Mouse (Mus musculus) stomach, postnatal 0 days (tissue): ENCODE measurements around the gene Auts2. TPM values are rescaled to one million over a fixed set of nuclear protein-coding genes. Genes with fewer than 3 reads are reported as not detected.

ENCODE experiments used
- ATAC-seq: fragments of 200-750 bp; cut with Nextera tagmentation; 2 replicates; pipeline ENCODE4 v1.8.0; 2017; ENCODE audit not compliant: low FRiP score, low TSS enrichment
- DNase-seq: peaks from one replicate; pipeline ENCODE4 v3.0.0-alpha.2; 2016; ENCODE audit warnings: low spot score
- H3K27ac ChIP-seq: fragments of 300-500 bp; sonication (generic); replicated peaks from 2 replicates; pipeline ENCODE4 v1.5.1; 2014; ENCODE audit warnings: mild to moderate bottlenecking, control low read depth
- H3K27me3 ChIP-seq: fragments of 300-500 bp; sonication (generic); 2 replicates; pipeline ENCODE4 v1.6.1; 2014; ENCODE audit warnings: low read length; ENCODE audit not compliant: control insufficient read depth, insufficient read depth
- H3K36me3 ChIP-seq: fragments of 300-500 bp; sonication (generic); 2 replicates; pipeline ENCODE4 v1.6.1; 2014; ENCODE audit warnings: low read length, mixed read lengths; ENCODE audit not compliant: control insufficient read depth, insufficient read depth
- H3K4me1 ChIP-seq: fragments of 300-500 bp; sonication (generic); replicated peaks from 2 replicates; pipeline ENCODE4 v1.6.1; 2014; ENCODE audit warnings: antibody characterized with exemption; ENCODE audit not compliant: control insufficient read depth, insufficient read depth
- H3K4me2 ChIP-seq: fragments of 300-500 bp; sonication (generic); replicated peaks from 2 replicates; pipeline ENCODE4 v1.6.1; 2014; ENCODE audit warnings: low read depth, mild to moderate bottlenecking, control low read depth, moderate library complexity
- H3K4me3 ChIP-seq: fragments of 300-500 bp; sonication (generic); 2 replicates; pipeline ENCODE4 v1.5.1; 2014; ENCODE audit warnings: low read depth, low read length, control low read depth
- H3K9ac ChIP-seq: fragments of 300-500 bp; sonication (generic); 2 replicates; pipeline ENCODE4 v1.6.1; 2014; ENCODE audit warnings: mild to moderate bottlenecking, low read length, control low read depth, mixed read lengths
- H3K9me3 ChIP-seq: fragments of 300-500 bp; sonication (generic); 2 replicates; pipeline ENCODE4 v1.6.1; 2016; ENCODE audit warnings: low read length; ENCODE audit not compliant: control insufficient read depth
- CTCF ChIP-seq: IDR thresholded peaks from 2 replicates; pipeline ENCODE4 v1.5.1; 2016; ENCODE audit warnings: antibody characterized with exemption, low read depth, mild to moderate bottlenecking, moderate library complexity
- EP300 ChIP-seq: optimal IDR thresholded peaks from 2 replicates; pipeline ENCODE3; 2016; ENCODE audit warnings: antibody characterized with exemption
- WGBS: fragments of 180-500 bp; shearing (Covaris S2); extraction: QIAGEN DNeasy Blood & Tissue Kit; methylation state at CpG from one replicate; pipeline ENCODE4 v1.1.7; 2014; 5-methylcytosine and 5-hydroxymethylcytosine counted together
- polyA plus RNA-seq: library from polyadenylated mRNA; unstranded; fragments of >200 nt; fragmentation: Nextera tagmentation; extraction: Ambion mirVana; gene quantifications from 2 replicates; pipeline ENCODE4 v1.2.1, GENCODE M21; 2015

Auts2 gene
- polyA plus RNA-seq, 1 experiment from 2014 or later, result 7.3 TPM

DNA sequence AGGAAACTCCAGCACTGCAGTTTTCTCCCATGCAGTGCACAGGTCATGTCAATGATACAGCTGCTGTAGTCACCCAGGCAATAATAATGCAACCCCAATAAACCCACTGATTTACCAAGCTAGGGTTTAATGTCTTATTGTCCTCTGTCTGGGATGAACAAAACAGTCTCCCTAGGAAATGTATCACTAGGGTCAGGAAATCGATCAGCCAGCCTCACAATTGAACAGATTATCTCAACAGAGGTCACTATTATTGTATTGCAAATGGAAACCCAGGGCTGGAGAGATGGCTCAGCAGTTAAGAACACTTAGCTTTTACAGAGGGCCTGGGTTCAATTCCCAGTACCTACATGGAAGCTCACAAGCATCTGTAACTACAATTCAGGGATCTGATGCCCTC lies 65.6 kb downstream of the Auts2 start:
- DNase-seq (no peak), ATAC-seq (no peak)
- no peak for TF ChIP-seq EP300
- no peak for TF ChIP-seq CTCF
- no peak overlapping the region for H3K9ac ChIP-seq
- H3K27me3 ChIP-seq, result no peaks in the 10 kb centered on the region
- no peak overlapping the region for H3K4me3 ChIP-seq
- no peaks in the 10 kb centered on the region for H3K9me3 ChIP-seq
- no peak overlapping the region for H3K4me2 ChIP-seq
- no peaks in the 10 kb centered on the region for H3K36me3 ChIP-seq
- H3K27ac ChIP-seq, result no peak overlapping the region
- WGBS, result 65% methylated on average over 1 of the region's 1 CpGs
- H3K4me1 ChIP-seq, result no peaks in the 10 kb centered on the region

DNA sequence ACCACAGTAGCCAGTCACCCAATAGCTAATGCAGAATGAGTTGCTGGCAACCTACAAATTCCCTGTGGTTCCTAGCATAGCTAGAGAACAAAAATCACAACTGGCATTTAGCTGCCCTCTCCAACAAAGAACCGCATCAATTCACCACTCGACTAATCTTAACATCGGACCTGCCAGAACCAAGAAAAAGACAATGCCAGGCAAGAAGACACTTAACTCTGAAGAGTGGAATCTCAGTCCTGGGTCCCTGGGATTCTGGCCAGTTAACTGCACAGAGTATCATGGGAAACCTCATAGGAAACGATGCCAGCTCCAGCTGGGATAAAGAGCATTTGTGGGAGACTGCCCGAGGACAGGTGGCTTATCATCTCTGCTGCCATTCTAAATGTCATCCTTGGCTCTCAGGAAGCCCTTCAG lies 70.2 kb downstream of the Auts2 start:
- no peak overlapping the region for H3K9ac ChIP-seq
- no peaks in the 10 kb centered on the region for H3K4me1 ChIP-seq
- TF ChIP-seq EP300 (no peak), CTCF (no peak)
- no peak overlapping the region for H3K4me3 ChIP-seq
- H3K9me3 ChIP-seq, result no peaks in the 10 kb centered on the region
- H3K36me3 ChIP-seq, result no peaks in the 10 kb centered on the region
- no peaks in the 10 kb centered on the region for H3K27me3 ChIP-seq
- ATAC-seq, result no peak
- H3K27ac ChIP-seq, result no peak overlapping the region
- no peak for DNase-seq
- WGBS, result 77% methylated on average over 5 of the region's 5 CpGs
- no peak overlapping the region for H3K4me2 ChIP-seq

DNA sequence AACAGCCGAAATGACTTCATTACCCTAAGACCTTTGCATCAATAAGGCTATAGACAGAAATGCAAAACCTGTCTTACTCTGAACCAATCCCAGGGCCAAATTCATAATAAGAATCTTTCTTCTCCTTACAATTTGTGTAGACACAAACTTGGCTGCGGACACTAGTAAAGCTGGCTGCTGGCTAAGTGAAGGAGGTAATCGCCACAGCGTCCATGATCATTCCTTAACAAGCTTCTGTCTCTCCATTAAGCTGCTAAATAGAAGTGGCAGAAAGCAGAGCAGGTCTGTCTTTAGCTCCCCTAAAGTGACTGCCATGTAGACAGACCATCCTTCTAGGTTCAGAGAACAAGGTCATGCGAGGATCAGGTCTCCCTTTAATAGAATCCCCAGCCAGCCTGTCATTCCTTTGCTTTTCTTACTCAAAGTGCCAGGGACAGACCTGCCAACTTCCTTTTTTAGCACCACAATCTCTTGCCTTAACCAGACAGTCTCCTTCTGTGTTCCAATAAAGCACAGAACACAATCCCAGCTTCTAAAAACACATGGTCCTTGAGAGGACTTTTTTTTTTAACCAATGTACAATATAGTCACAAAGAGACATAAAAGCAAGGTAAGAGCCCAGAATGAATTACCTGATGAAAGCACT lies 70.8 kb downstream of the Auts2 start:
- DNase-seq, result no peak

DNA sequence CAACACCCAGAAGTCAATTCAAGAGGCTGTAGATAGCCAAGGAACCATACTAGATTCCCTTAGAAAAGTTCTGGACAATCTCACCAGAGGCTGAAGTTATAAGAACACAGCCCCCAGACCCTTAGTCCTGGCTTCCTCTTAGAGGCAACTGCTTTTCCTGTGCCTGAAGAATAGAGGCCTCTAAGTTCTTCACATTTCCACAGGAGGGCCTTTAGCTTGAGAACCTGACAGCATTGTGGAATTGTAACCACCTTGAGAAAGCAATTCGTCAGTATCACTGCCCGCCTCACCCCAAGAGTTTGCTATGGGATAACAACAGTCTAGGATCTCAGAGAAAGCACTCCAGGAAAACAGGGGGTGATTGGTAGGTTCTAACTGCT lies 75.8 kb downstream of the Auts2 start:
- Histone ChIP-seq H3K4me1 (no peaks in the 10 kb centered on the region), H3K27ac (no peak overlapping the region), H3K4me3 (no peak overlapping the region), H3K4me2 (no peak overlapping the region), H3K36me3 (no peaks in the 10 kb centered on the region), H3K9ac (no peak overlapping the region), H3K27me3 (no peaks in the 10 kb centered on the region), H3K9me3 (no peaks in the 10 kb centered on the region)
- WGBS, result 81% methylated on average over 2 of the region's 2 CpGs
- TF ChIP-seq CTCF, result no peak
- TF ChIP-seq EP300, result no peak
- no peak for ATAC-seq
- DNase-seq, result no peak

More for the DNA sequence above, 70.8 kb downstream of the Auts2 start:
- Histone ChIP-seq H3K27ac (no peak overlapping the region), H3K9ac (no peak overlapping the region), H3K4me1 (no peaks in the 10 kb centered on the region), H3K4me2 (no peak overlapping the region), H3K4me3 (no peak overlapping the region), H3K9me3 (no peaks in the 10 kb centered on the region), H3K36me3 (no peaks in the 10 kb centered on the region), H3K27me3 (no peaks in the 10 kb centered on the region)
- ATAC-seq, result no peak
- no peak for TF ChIP-seq EP300
- no peak for TF ChIP-seq CTCF
- 71% methylated on average over 5 of the region's 5 CpGs for WGBS

DNA sequence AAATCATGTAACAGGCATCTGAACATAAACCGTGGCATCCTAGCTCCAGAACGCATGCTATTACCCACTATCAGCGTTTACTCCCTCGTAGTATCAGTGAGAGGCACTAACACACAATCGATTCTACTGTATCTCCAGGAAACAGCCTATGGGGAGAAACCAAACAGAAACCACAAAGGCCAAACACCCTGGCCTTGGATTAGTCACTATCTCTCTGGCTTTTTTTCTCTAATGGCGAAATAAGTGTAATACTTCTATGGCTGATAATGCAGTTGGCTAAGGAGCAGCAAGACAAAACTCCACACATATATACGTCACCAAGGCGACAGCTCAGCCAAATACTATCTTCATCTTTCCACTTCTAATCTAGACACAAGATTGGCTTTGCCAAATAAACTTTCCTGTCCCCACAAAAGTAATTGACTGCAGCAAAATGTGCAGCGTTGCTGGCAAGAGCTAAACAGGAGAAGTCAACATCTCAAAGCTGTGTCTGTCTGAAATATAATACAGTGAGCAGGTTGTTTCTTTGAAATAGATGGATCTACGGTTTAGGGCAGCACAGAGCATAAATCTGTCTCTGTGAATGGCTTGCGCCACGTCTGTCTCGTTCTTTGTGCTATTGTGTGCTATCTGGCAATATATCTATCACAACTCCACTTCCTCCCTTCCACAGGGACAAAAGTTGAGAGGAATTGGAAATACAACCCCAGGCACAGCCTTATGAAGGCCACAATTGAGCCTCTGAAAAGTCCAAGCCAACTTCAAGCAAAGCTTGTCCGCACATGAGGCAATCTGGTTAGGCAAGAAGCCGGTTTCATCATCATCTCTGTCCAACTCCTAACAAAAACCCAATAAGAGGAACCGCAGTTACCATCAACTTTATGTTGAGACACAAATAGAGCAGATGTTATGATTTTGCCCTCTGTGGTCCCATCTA lies 76.4 kb downstream of the Auts2 start:
- H3K36me3 ChIP-seq, result no peaks in the 10 kb centered on the region
- no peak overlapping the region for H3K27ac ChIP-seq
- DNase-seq (no peak), ATAC-seq (no peak)
- no peak overlapping the region for H3K9ac ChIP-seq
- 52% methylated on average over 16 of the region's 16 CpGs for WGBS
- TF ChIP-seq CTCF (no peak), EP300 (no peak)
- no peak overlapping the region for H3K4me2 ChIP-seq
- H3K27me3 ChIP-seq, result no peaks in the 10 kb centered on the region
- no peaks in the 10 kb centered on the region for H3K4me1 ChIP-seq
- no peaks in the 10 kb centered on the region for H3K9me3 ChIP-seq
- H3K4me3 ChIP-seq, result no peak overlapping the region

DNA sequence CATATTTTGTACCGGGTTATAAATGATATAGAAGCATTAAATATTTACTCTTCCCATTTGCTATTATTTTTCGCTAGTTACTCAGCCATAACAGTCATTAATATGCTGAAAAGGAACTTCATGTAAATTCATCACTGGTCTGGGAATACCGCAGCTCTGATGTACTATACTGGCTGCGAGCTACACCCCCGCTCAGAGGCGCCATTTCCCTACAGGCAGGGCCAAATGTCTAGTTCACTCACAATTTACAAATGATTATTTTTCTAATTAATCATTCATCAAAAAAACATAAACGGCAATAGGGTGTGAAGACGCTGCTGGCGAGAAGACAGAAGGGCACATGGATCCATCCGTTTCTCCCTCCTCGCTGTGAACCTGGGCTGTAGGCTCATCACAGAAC lies 80.6 kb downstream of the Auts2 start:
- no peaks in the 10 kb centered on the region for H3K36me3 ChIP-seq
- 76% methylated on average over 11 of the region's 11 CpGs for WGBS
- H3K9ac ChIP-seq, result no peak overlapping the region
- ATAC-seq (no peak), DNase-seq (no peak)
- no peaks in the 10 kb centered on the region for H3K4me1 ChIP-seq
- H3K27me3 ChIP-seq, result no peaks in the 10 kb centered on the region
- no peak overlapping the region for H3K27ac ChIP-seq
- H3K4me2 ChIP-seq, result no peak overlapping the region
- H3K9me3 ChIP-seq, result no peaks in the 10 kb centered on the region
- H3K4me3 ChIP-seq, result no peak overlapping the region
- no peak for TF ChIP-seq CTCF
- TF ChIP-seq EP300, result no peak
